Mouse (Mus musculus): ENCODE data around the gene Gzmd. TPM values are rescaled to one million over a fixed set of nuclear protein-coding genes. Genes with fewer than 3 reads are reported as not detected.

Gzmd gene
- polyA plus RNA-seq (2015; fragmentation: Nextera tagmentation; extraction: Ambion mirVana), result not detected in 2 replicates

GRCm38 (mm10) chr14:56132508-56132907 is at the start of gene Gzmd:
Gene Gzmd, minus strand, starts transcription at chr14:56132608.

GRCm38 (mm10) chr14:56174499-56174898 is 42.1 kb upstream of the Gzmd start, which contains the start of gene Gzmn:
Gene Gzmn, minus strand, starts transcription at chr14:56174599.

GRCm38 (mm10) chr14:56159479-56159878 is 27.1 kb upstream of the Gzmd start, which contains the start of gene Gzmg:
Gene Gzmg, minus strand, starts transcription at chr14:56159579.

GRCm38 (mm10) chr14:56120525-56120924 is 11.9 kb downstream of the Gzmd start, which contains the start of gene Gzme:
Gene Gzme, minus strand, starts transcription at chr14:56120625.

GRCm38 (mm10) chr14:56102386-56102785 is 30.0 kb downstream of the Gzmd start, which contains the start of gene Ctsg:
Gene Ctsg, minus strand, starts transcription at chr14:56102574.

GRCm38 (mm10) chr14:56085167-56085566 is 47.2 kb downstream of the Gzmd start, which contains the start of gene Mcpt8:
Gene Mcpt8, minus strand, starts transcription at chr14:56085273.

Small RNA genes lying within 50 kb of the gene (microRNA-seq; reads per million reads assigned to microRNA genes)
- gene Mir6949 (ENCODE audit: borderline replicate concordance, insufficient number of aligned reads), result not detected

Other genes starting within 250 kb of the Gzmd start
- gene Cbln3, start 248.2 kb downstream of the Gzmd start, polyA plus RNA-seq (2015; fragmentation: Nextera tagmentation; extraction: Ambion mirVana), result 0.28 and 0.29 TPM in 2 replicates
- 7.3 and 9.3 TPM in 2 replicates for gene Khnyn, start 247.7 kb downstream of the Gzmd start, polyA plus RNA-seq (2015; fragmentation: Nextera tagmentation; extraction: Ambion mirVana)
- gene Sdr39u1, start 232.3 kb downstream of the Gzmd start, polyA plus RNA-seq (2015; fragmentation: Nextera tagmentation; extraction: Ambion mirVana), result 55.6 and 63.8 TPM in 2 replicates
- gene Cma1, start 187.9 kb downstream of the Gzmd start, polyA plus RNA-seq (2015; fragmentation: Nextera tagmentation; extraction: Ambion mirVana), result 45.9 and 61.2 TPM in 2 replicates
- not detected in 2 replicates for gene Cma2, start 181.6 kb downstream of the Gzmd start, polyA plus RNA-seq (2015; fragmentation: Nextera tagmentation; extraction: Ambion mirVana)
- not detected in 2 replicates for gene Mcpt1, start 114.6 kb downstream of the Gzmd start, polyA plus RNA-seq (2015; fragmentation: Nextera tagmentation; extraction: Ambion mirVana)
- gene Mcpt9, start 102.1 kb downstream of the Gzmd start, polyA plus RNA-seq (2015; fragmentation: Nextera tagmentation; extraction: Ambion mirVana), result not detected in 2 replicates
- gene Mcpt2, start 90.6 kb downstream of the Gzmd start, polyA plus RNA-seq (2015; fragmentation: Nextera tagmentation; extraction: Ambion mirVana), result 0.12 TPM in 1 of 2 replicates, not detected in the other
- 3.6 and 6.1 TPM in 2 replicates for gene Mcpt4, start 70.3 kb downstream of the Gzmd start, polyA plus RNA-seq (2015; fragmentation: Nextera tagmentation; extraction: Ambion mirVana)
- gene Mcpt8, start 47.3 kb downstream of the Gzmd start, polyA plus RNA-seq (2015; fragmentation: Nextera tagmentation; extraction: Ambion mirVana), result 0.30 and 0.81 TPM in 2 replicates
- 2.7 and 3.5 TPM in 2 replicates for gene Ctsg, start 30.0 kb downstream of the Gzmd start, polyA plus RNA-seq (2015; fragmentation: Nextera tagmentation; extraction: Ambion mirVana)
- not detected in 2 replicates for gene Gzme, start 12.0 kb downstream of the Gzmd start, polyA plus RNA-seq (2015; fragmentation: Nextera tagmentation; extraction: Ambion mirVana)
- gene Gzmg, start 27.0 kb upstream of the Gzmd start, polyA plus RNA-seq (2015; fragmentation: Nextera tagmentation; extraction: Ambion mirVana), result not detected in 2 replicates
- gene Gzmn, start 42.0 kb upstream of the Gzmd start, polyA plus RNA-seq (2015; fragmentation: Nextera tagmentation; extraction: Ambion mirVana), result not detected in 2 replicates
- not detected in 2 replicates for gene Gzmf, start 78.8 kb upstream of the Gzmd start, polyA plus RNA-seq (2015; fragmentation: Nextera tagmentation; extraction: Ambion mirVana)
- gene Gzmc, start 102.0 kb upstream of the Gzmd start, polyA plus RNA-seq (2015; fragmentation: Nextera tagmentation; extraction: Ambion mirVana), result 0.25 TPM in 1 of 2 replicates, not detected in the other
- 0.14 and 0.33 TPM in 2 replicates for gene Gzmb, start 129.7 kb upstream of the Gzmd start, polyA plus RNA-seq (2015; fragmentation: Nextera tagmentation; extraction: Ambion mirVana)
- gene Atp12a, start 232.5 kb upstream of the Gzmd start, polyA plus RNA-seq (2015; fragmentation: Nextera tagmentation; extraction: Ambion mirVana), result 0.24 and 0.48 TPM in 2 replicates

Data from adrenal gland, postnatal 0 days (tissue).